Mouse (Mus musculus): Measurements from ENCODE around the gene Rpgrip1l. TPM values are rescaled to one million over a fixed set of nuclear protein-coding genes. Genes with fewer than 3 reads are reported as not detected.

Gene Rpgrip1l
- polyA plus RNA-seq, 1 experiment from 2014 or later = 10.6 TPM

GRCm38 (mm10) chr8:91323511-91323910, 10.4 kb upstream of the Rpgrip1l start:
- Histone ChIP-seq H3K36me3 (ENCODE audit: control insufficient read depth, insufficient read depth, low read length) (no peaks in the 10 kb centered on the region), H3K27me3 (replicated peaks; ENCODE audit: control insufficient read depth, insufficient read depth, low read length) (no peaks in the 10 kb centered on the region), H3K4me3 (ENCODE audit: low read length) (no peak overlapping the region), H3K4me1 (ENCODE audit: control insufficient read depth, insufficient read depth, low read depth, low read length) (peaks cover 5% of the 10 kb centered on the region; the same call in 1 of the 2 replicates), H3K9ac (ENCODE audit: low read depth, low read length) (no peak overlapping the region), H3K9me3 (ENCODE audit: control insufficient read depth, low read length) (no peaks in the 10 kb centered on the region), H3K27ac (ENCODE audit: low read depth, low read length) (no peak overlapping the region), H3K4me2 (ENCODE audit: low read length) (no peak overlapping the region)
- ATAC-seq = no peak
- 60% methylated on average over 7 of the region's 7 CpGs for WGBS

DNA sequence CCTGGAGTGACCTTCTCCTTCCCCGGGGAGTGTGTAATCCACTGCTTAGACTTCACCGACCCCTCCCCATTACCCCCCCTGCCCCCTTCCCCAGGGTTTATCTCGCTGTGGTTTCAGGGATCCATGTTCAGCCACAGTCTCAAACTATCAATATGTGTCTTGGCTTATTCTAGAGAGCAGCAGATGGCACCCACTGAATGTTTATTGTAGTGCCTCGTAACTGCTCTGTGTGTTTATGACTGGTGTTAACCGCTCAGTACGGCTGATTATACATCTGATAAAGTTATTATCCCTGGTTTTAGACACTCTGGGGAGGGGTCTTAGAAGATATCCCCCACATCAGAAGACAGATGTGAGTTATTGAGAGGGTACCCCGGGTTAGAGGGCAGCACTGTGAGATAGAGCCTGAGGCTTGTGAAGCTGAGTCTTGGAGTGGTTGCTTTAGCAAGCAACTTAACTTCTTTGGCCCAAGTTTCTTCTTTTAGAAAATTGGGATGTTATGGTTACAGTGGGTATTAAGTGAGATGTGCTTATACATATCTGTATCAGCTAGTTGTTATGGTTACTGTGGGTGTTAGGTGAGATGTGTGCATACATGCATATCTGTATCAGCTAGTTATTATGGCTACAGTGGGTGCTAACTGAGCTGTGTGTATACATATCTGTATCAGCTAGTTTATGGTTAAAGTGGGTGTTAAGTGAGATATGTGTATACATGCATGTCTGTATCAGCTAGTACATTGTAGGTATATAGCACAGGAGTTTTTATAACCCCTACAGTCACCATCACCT, 6.1 kb upstream of the Rpgrip1l start:
- Histone ChIP-seq H3K36me3 (ENCODE audit: control insufficient read depth, insufficient read depth, low read length) (no peaks in the 10 kb centered on the region), H3K9ac (ENCODE audit: low read depth, low read length) (no peak overlapping the region), H3K27ac (ENCODE audit: low read depth, low read length) (no peak overlapping the region), H3K4me2 (ENCODE audit: low read length) (no peak overlapping the region), H3K9me3 (ENCODE audit: control insufficient read depth, low read length) (no peaks in the 10 kb centered on the region), H3K27me3 (replicated peaks; ENCODE audit: control insufficient read depth, insufficient read depth, low read length) (no peaks in the 10 kb centered on the region), H3K4me3 (ENCODE audit: low read length) (no peak overlapping the region), H3K4me1 (ENCODE audit: control insufficient read depth, insufficient read depth, low read depth, low read length) (peaks cover 19% of the 10 kb centered on the region)
- 90% methylated on average over 7 of the region's 7 CpGs for WGBS
- no peak for ATAC-seq

- no peaks in the 10 kb centered on the region for H3K27me3 ChIP-seq (replicated peaks; ENCODE audit: control insufficient read depth, insufficient read depth, low read length)
- 88% methylated on average over 5 of the region's 5 CpGs for WGBS
Measured at GRCm38 (mm10) chr8:91317567-91318227, 4.6 kb upstream of the Rpgrip1l start.

DNA sequence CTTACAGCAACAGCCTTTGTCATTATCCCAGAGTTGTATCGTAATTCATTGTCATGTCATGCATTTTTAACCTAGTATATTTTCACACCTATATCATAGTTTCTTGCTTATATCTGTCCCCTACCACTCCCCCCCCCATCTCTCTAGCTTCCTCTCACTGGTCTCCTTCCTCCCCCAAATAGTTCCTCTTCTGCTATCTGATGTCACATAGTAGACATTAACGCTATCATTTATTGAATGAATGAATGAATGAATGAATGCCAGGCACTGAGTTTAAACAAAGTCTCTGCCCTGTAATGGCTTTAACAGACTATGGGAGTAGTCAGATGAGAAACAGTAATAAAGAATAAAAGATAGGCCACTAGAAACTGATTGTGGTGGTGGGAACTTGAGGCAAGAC, 720 bp downstream of the Rpgrip1l start:
- Histone ChIP-seq H3K27me3 (replicated peaks; ENCODE audit: control insufficient read depth, insufficient read depth, low read length) (no peaks in the 10 kb centered on the region), H3K9me3 (ENCODE audit: control insufficient read depth, low read length) (no peaks in the 10 kb centered on the region), H3K36me3 (ENCODE audit: control insufficient read depth, insufficient read depth, low read length) (no peaks in the 10 kb centered on the region; the same call in 1 of the 2 replicates), H3K4me3 (ENCODE audit: low read length) (peak overlapping the region; percentile 75), H3K4me1 (ENCODE audit: control insufficient read depth, insufficient read depth, low read depth, low read length) (peaks cover 20% of the 10 kb centered on the region), H3K9ac (ENCODE audit: low read depth, low read length) (peak overlapping the region; percentile 68), H3K27ac (ENCODE audit: low read depth, low read length) (no peak overlapping the region), H3K4me2 (ENCODE audit: low read length) (peak overlapping the region; percentile 66)
- 78% methylated on average over 2 of the region's 2 CpGs for WGBS
- no peak for ATAC-seq

More at GRCm38 (mm10) chr8:91317567-91318227, 4.6 kb upstream of the Rpgrip1l start:
- Histone ChIP-seq H3K27ac (ENCODE audit: low read depth, low read length) (no peak overlapping the region), H3K4me1 (ENCODE audit: control insufficient read depth, insufficient read depth, low read depth, low read length) (peaks cover 17% of the 10 kb centered on the region), H3K9ac (ENCODE audit: low read depth, low read length) (no peak overlapping the region), H3K4me2 (ENCODE audit: low read length) (no peak overlapping the region), H3K36me3 (ENCODE audit: control insufficient read depth, insufficient read depth, low read length) (no peaks in the 10 kb centered on the region), H3K4me3 (ENCODE audit: low read length) (no peak overlapping the region), H3K9me3 (ENCODE audit: control insufficient read depth, low read length) (no peaks in the 10 kb centered on the region)
- no peak for ATAC-seq

DNA sequence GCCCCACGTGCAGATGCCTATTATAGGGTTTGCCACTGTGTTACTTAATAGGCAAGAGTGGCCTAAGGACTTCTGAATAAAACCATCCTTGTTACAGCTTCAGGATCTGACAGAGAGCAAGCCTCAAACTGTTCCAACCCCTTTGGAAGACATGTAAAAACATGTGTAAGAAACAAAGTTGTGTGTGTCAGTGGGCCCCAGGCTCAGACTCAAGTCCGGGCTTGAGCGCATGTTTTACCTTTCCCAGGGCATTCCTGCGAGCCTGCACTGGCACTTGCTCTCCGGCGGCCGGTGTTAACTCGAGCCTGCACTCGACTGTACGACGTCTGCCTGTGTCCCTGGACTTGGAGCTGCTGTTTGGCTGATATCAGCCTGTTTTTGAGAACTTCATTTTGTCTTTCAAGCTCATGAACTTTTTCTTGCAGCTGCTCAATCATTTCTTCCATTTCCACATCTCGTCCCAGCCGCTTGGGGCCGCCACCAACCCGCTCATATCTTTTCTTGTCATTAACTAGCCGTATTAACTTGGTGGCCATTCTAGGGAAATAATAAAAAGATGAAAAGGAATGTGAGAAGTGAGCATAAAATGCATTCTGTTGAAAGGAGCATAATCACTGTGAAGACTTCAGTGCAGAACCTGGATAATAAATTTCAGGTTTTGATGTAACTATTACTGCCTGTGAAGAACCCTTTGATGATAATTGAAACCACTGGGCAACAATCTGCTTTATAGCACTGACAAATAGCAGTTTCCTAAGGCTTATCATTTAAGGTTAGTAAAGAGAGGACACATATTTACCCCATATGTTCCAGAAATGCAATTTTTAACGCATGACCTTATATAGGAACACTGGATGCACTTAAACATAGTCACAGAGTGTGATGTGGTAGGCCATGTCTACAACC, 8.3 kb downstream of the Rpgrip1l start:
- no peak for ATAC-seq
- Histone ChIP-seq H3K4me2 (ENCODE audit: low read length) (no peak overlapping the region), H3K27ac (ENCODE audit: low read depth, low read length) (no peak overlapping the region), H3K9ac (ENCODE audit: low read depth, low read length) (no peak overlapping the region), H3K4me1 (ENCODE audit: control insufficient read depth, insufficient read depth, low read depth, low read length) (no peaks in the 10 kb centered on the region), H3K4me3 (ENCODE audit: low read length) (no peak overlapping the region), H3K27me3 (replicated peaks; ENCODE audit: control insufficient read depth, insufficient read depth, low read length) (no peaks in the 10 kb centered on the region), H3K36me3 (ENCODE audit: control insufficient read depth, insufficient read depth, low read length) (peaks cover 10% of the 10 kb centered on the region), H3K9me3 (ENCODE audit: control insufficient read depth, low read length) (no peaks in the 10 kb centered on the region)
- 86% methylated on average over 17 of the region's 17 CpGs for WGBS

- no peak overlapping the region for H3K4me2 ChIP-seq (ENCODE audit: low read length)
- H3K4me3 ChIP-seq (ENCODE audit: low read length) = no peak overlapping the region
- H3K9me3 ChIP-seq (ENCODE audit: control insufficient read depth, low read length) = no peaks in the 10 kb centered on the region
- no peak overlapping the region for H3K27ac ChIP-seq (ENCODE audit: low read depth, low read length)
- H3K27me3 ChIP-seq (replicated peaks; ENCODE audit: control insufficient read depth, insufficient read depth, low read length) = no peaks in the 10 kb centered on the region
- ATAC-seq = no peak
- no peak overlapping the region for H3K9ac ChIP-seq (ENCODE audit: low read depth, low read length)
- WGBS = 95% methylated on average over 2 of the region's 2 CpGs
- no peaks in the 10 kb centered on the region for H3K4me1 ChIP-seq (ENCODE audit: control insufficient read depth, insufficient read depth, low read depth, low read length)
- peaks cover 15% of the 10 kb centered on the region for H3K36me3 ChIP-seq (ENCODE audit: control insufficient read depth, insufficient read depth, low read length)
Measured at GRCm38 (mm10) chr8:91298672-91299071, 14.4 kb downstream of the Rpgrip1l start.

DNA sequence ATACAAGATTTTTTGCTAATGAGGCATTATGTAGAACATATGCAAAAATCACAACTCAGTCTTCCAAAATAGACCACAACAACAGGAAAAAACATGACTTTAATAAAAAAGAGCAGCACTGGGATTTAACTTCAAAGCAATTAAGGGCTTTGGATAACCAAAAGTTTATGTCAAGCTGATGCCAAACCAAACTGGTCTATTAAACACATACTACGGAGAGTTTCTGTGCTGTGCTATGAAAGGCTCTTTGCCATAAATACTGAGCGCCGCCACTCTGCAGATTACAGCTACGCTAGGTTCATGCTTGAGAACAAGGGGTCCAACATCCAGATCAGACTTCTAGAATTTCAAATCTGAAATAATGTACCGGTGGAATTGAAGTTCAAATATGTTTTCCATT, 17.3 kb downstream of the Rpgrip1l start:
- 92% methylated on average over 5 of the region's 5 CpGs for WGBS
- no peak overlapping the region for H3K9ac ChIP-seq (ENCODE audit: low read depth, low read length)

GRCm38 (mm10) chr8:91290576-91290975, 22.5 kb downstream of the Rpgrip1l start:
- 91% methylated on average over 4 of the region's 4 CpGs for WGBS
- H3K27ac ChIP-seq (ENCODE audit: low read depth, low read length) = no peak overlapping the region
- no peaks in the 10 kb centered on the region for H3K27me3 ChIP-seq (replicated peaks; ENCODE audit: control insufficient read depth, insufficient read depth, low read length)
- H3K9ac ChIP-seq (ENCODE audit: low read depth, low read length) = no peak overlapping the region
- H3K4me2 ChIP-seq (ENCODE audit: low read length) = no peak overlapping the region
- H3K9me3 ChIP-seq (ENCODE audit: control insufficient read depth, low read length) = no peaks in the 10 kb centered on the region
- H3K4me3 ChIP-seq (ENCODE audit: low read length) = no peak overlapping the region
- H3K4me1 ChIP-seq (ENCODE audit: control insufficient read depth, insufficient read depth, low read depth, low read length) = no peaks in the 10 kb centered on the region
- no peak for ATAC-seq
- H3K36me3 ChIP-seq (ENCODE audit: control insufficient read depth, insufficient read depth, low read length) = peaks cover 7% of the 10 kb centered on the region; the same call in 1 of the 2 replicates

More for the DNA sequence above, 17.3 kb downstream of the Rpgrip1l start:
- Histone ChIP-seq H3K4me3 (ENCODE audit: low read length) (no peak overlapping the region), H3K27me3 (replicated peaks; ENCODE audit: control insufficient read depth, insufficient read depth, low read length) (no peaks in the 10 kb centered on the region), H3K9me3 (ENCODE audit: control insufficient read depth, low read length) (no peaks in the 10 kb centered on the region), H3K4me2 (ENCODE audit: low read length) (no peak overlapping the region), H3K27ac (ENCODE audit: low read depth, low read length) (no peak overlapping the region), H3K4me1 (ENCODE audit: control insufficient read depth, insufficient read depth, low read depth, low read length) (no peaks in the 10 kb centered on the region), H3K36me3 (ENCODE audit: control insufficient read depth, insufficient read depth, low read length) (peaks cover 10% of the 10 kb centered on the region)
- ATAC-seq = no peak
